Mouse (Mus musculus) hindbrain, embryonic 15.5 days (tissue): ENCODE results near the gene Olfr694. TPM values are rescaled to one million over a fixed set of nuclear protein-coding genes. Genes with fewer than 3 reads are reported as not detected.

Experiments
- ATAC-seq: fragments of 200-750 bp; cut with Nextera tagmentation; 2 replicates; pipeline ENCODE4 v1.8.0; 2017; ENCODE audit warnings: low read depth, moderate number of reproducible peaks, moderate TSS enrichment; ENCODE audit not compliant: low FRiP score
- H3K27ac ChIP-seq: fragments of 300-500 bp; sonication (generic); replicated peaks from 2 replicates; pipeline ENCODE4 v1.5.1; 2015; ENCODE audit warnings: mild to moderate bottlenecking, inconsistent platforms
- H3K27me3 ChIP-seq: fragments of 300-500 bp; sonication (generic); 2 replicates; pipeline ENCODE4 v1.6.1; 2015; ENCODE audit warnings: control low read depth, inconsistent platforms
- H3K36me3 ChIP-seq: fragments of 300-500 bp; sonication (generic); 2 replicates; pipeline ENCODE4 v1.6.1; 2015; ENCODE audit warnings: control low read depth, inconsistent platforms
- H3K4me1 ChIP-seq: fragments of 300-500 bp; sonication (generic); replicated peaks from 2 replicates; pipeline ENCODE4 v1.6.1; 2015; ENCODE audit warnings: control low read depth, inconsistent platforms
- H3K4me2 ChIP-seq: fragments of 300-500 bp; sonication (generic); 2 replicates; pipeline ENCODE4 v1.6.1; 2015; ENCODE audit warnings: moderate library complexity, mild to moderate bottlenecking, inconsistent platforms
- H3K4me3 ChIP-seq: fragments of 300-500 bp; sonication (generic); 2 replicates; pipeline ENCODE4 v1.5.1; 2015; ENCODE audit warnings: mild to moderate bottlenecking, inconsistent platforms
- H3K9ac ChIP-seq: fragments of 300-500 bp; sonication (generic); 2 replicates; pipeline ENCODE4 v1.6.1; 2015; ENCODE audit warnings: inconsistent platforms
- H3K9me3 ChIP-seq: fragments of 300-500 bp; sonication (generic); 2 replicates; pipeline ENCODE4 v1.6.1; 2016; ENCODE audit warnings: control low read depth, inconsistent platforms
- WGBS: fragments of 180-500 bp; shearing (Covaris S2); methylation state at CpG from one replicate; pipeline ENCODE4 v1.1.7; 2015; 5-methylcytosine and 5-hydroxymethylcytosine counted together
- polyA plus RNA-seq: library from polyadenylated mRNA; unstranded; fragments of >200 nt; fragmentation: Nextera tagmentation; extraction: Ambion mirVana; gene quantifications from 2 replicates; pipeline ENCODE4 v1.2.1, GENCODE M21; 2015

The Olfr694 gene
- polyA plus RNA-seq, 1 experiment from 2014 or later, result not detected

- Histone ChIP-seq H3K4me2 (no peak overlapping the region), H3K27ac (no peak overlapping the region)
- 73% methylated on average over 1 of the region's 1 CpGs for WGBS
Measured at GRCm38 (mm10) chr7:106649774-106650173, 41.8 kb downstream of the Olfr694 start.

GRCm38 (mm10) chr7:106645261-106645660 lies 46.4 kb downstream of the Olfr694 start:
- H3K9me3 ChIP-seq, result no peaks in the 10 kb centered on the region
- WGBS, result 62% methylated on average over 1 of the region's 1 CpGs
- no peak overlapping the region for H3K4me2 ChIP-seq
- no peaks in the 10 kb centered on the region for H3K4me1 ChIP-seq
- no peak overlapping the region for H3K4me3 ChIP-seq
- H3K36me3 ChIP-seq, result no peaks in the 10 kb centered on the region
- no peak for ATAC-seq
- H3K9ac ChIP-seq, result no peak overlapping the region
- H3K27me3 ChIP-seq, result no peaks in the 10 kb centered on the region
- H3K27ac ChIP-seq, result no peak overlapping the region

More at GRCm38 (mm10) chr7:106649774-106650173, 41.8 kb downstream of the Olfr694 start:
- H3K9ac ChIP-seq, result no peak overlapping the region
- no peak for ATAC-seq
- no peak overlapping the region for H3K4me3 ChIP-seq
- no peaks in the 10 kb centered on the region for H3K27me3 ChIP-seq
- no peaks in the 10 kb centered on the region for H3K36me3 ChIP-seq
- H3K9me3 ChIP-seq, result no peaks in the 10 kb centered on the region
- H3K4me1 ChIP-seq, result no peaks in the 10 kb centered on the region

GRCm38 (mm10) chr7:106644222-106644870 lies 47.3 kb downstream of the Olfr694 start:
- WGBS, result 81% methylated on average over 3 of the region's 3 CpGs
- Histone ChIP-seq H3K4me1 (no peaks in the 10 kb centered on the region), H3K36me3 (no peaks in the 10 kb centered on the region), H3K4me2 (no peak overlapping the region), H3K9me3 (no peaks in the 10 kb centered on the region), H3K27ac (no peak overlapping the region), H3K4me3 (no peak overlapping the region), H3K9ac (no peak overlapping the region), H3K27me3 (no peaks in the 10 kb centered on the region)
- ATAC-seq, result no peak

- no peaks in the 10 kb centered on the region for H3K4me1 ChIP-seq
- no peaks in the 10 kb centered on the region for H3K9me3 ChIP-seq
- H3K27ac ChIP-seq, result no peak overlapping the region
- H3K4me2 ChIP-seq, result no peak overlapping the region
- H3K36me3 ChIP-seq, result no peaks in the 10 kb centered on the region
- ATAC-seq, result no peak
- H3K9ac ChIP-seq, result no peak overlapping the region
- no peak overlapping the region for H3K4me3 ChIP-seq
- no peaks in the 10 kb centered on the region for H3K27me3 ChIP-seq
- 82% methylated on average over 1 of the region's 1 CpGs for WGBS
Measured at GRCm38 (mm10) chr7:106640839-106641238, 50.8 kb downstream of the Olfr694 start.

- Histone ChIP-seq H3K4me2 (no peak overlapping the region), H3K27me3 (no peaks in the 10 kb centered on the region), H3K9me3 (no peaks in the 10 kb centered on the region), H3K36me3 (no peaks in the 10 kb centered on the region), H3K4me1 (no peaks in the 10 kb centered on the region), H3K9ac (no peak overlapping the region), H3K27ac (no peak overlapping the region), H3K4me3 (no peak overlapping the region)
- WGBS, result 88% methylated on average over 4 of the region's 4 CpGs
- ATAC-seq, result no peak
Measured at GRCm38 (mm10) chr7:106635560-106635959, 56.1 kb downstream of the Olfr694 start.

Other genes with a start within 250 kb of the Olfr694 start
- 0.05 TPM in 1 of 2 replicates, not detected in the other for gene Olfr693, start 11.2 kb downstream of the Olfr694 start, polyA plus RNA-seq
- not detected in 2 replicates for gene Olfr695, start 24.6 kb upstream of the Olfr694 start, polyA plus RNA-seq
- not detected in 2 replicates for gene Olfr697, start 50.6 kb upstream of the Olfr694 start, polyA plus RNA-seq
- gene Olfr698, start 63.6 kb upstream of the Olfr694 start, polyA plus RNA-seq, result not detected in 2 replicates
- not detected in 2 replicates for gene Olfr699, start 101.4 kb upstream of the Olfr694 start, polyA plus RNA-seq
- gene Olfr700, start 117.0 kb upstream of the Olfr694 start, polyA plus RNA-seq, result not detected in 2 replicates
- gene Olfr701, start 122.3 kb upstream of the Olfr694 start, polyA plus RNA-seq, result not detected in 2 replicates
- gene Olfr702, start 142.1 kb upstream of the Olfr694 start, polyA plus RNA-seq, result not detected in 2 replicates
- not detected in 2 replicates for gene Olfr703, start 151.5 kb upstream of the Olfr694 start, polyA plus RNA-seq
- not detected in 2 replicates for gene Olfr704, start 171.4 kb upstream of the Olfr694 start, polyA plus RNA-seq
- not detected in 2 replicates for gene Olfr705, start 185.1 kb upstream of the Olfr694 start, polyA plus RNA-seq
- gene Olfr706, start 196.3 kb upstream of the Olfr694 start, polyA plus RNA-seq, result not detected in 2 replicates
- not detected in 2 replicates for gene Olfr707, start 209.4 kb upstream of the Olfr694 start, polyA plus RNA-seq
- gene Olfr1532-ps1, start 216.2 kb upstream of the Olfr694 start, polyA plus RNA-seq, result not detected in 2 replicates
- not detected in 2 replicates for gene Olfr709-ps1, start 240.4 kb upstream of the Olfr694 start, polyA plus RNA-seq